In genomic region chr12:116048766-116049165, GRCm38 (mm10) we compare ENCODE assay signal across 9 mouse cellular contexts. TPM values are rescaled to one million over a fixed set of nuclear protein-coding genes. Genes with fewer than 3 reads are reported as not detected.
A peak's percentile ranks its signal among the peaks of the same experiment; 100 is the strongest.
DNase-seq lines count a peak whose midpoint lies in the region; ATAC-seq and TF ChIP-seq lines count a peak whose summit lies in the region.
"Had no signal": no experiment of that assay in that cellular context is flagged by ENCODE, and none has a peak within 500 bp of the region (broad histone marks: within the 10 kb centered on the region; RNA-seq: fewer than 3 reads in every experiment).

No protein-coding gene starts in this region.

- 59% methylated on average over 7 of the region's 7 CpGs for WGBS in heart, embryonic 15.5 days
- WGBS in hindbrain, embryonic 12.5 days = 62% methylated on average over 7 of the region's 7 CpGs
- 68% methylated on average over 7 of the region's 7 CpGs for WGBS in midbrain, embryonic 13.5 days

- H3K9ac ChIP-seq in heart, embryonic 15.5 days = no peak overlapping the region
- H3K9ac ChIP-seq in MEL (ENCODE audit: control insufficient read depth, low read depth, low read length, poor library complexity, severe bottlenecking) = peak overlapping the region; percentile 83; the same call in 1 of the 2 replicates
- peak overlapping the region; percentile 73 for H3K9ac ChIP-seq in hindbrain, embryonic 12.5 days
- peak overlapping the region; percentile 86 for H3K9ac ChIP-seq in midbrain, embryonic 13.5 days (replicated peaks)

- DNase-seq in heart, postnatal 25 days (ENCODE audit: low spot score) = no peak
- DNase-seq in MEL (ENCODE audit: low read depth, low spot score) = no peak
- no peak for DNase-seq in ovary, postnatal 10 days (ENCODE audit: low spot score)
- DNase-seq in left cerebral cortex, postnatal 25 days (ENCODE audit: low spot score in 2 of 2) = no peak
- DNase-seq in cerebellum, adult 9-11 months = no peak
- DNase-seq: left cerebral cortex, postnatal 4 days had no signal

- no peaks in the 10 kb centered on the region for H3K27me3 ChIP-seq in heart, embryonic 15.5 days
- H3K27me3 ChIP-seq in MEL (ENCODE audit: control insufficient read depth in 1 of 2, insufficient read depth in 2 of 2, low read length in 2 of 2) = no peaks in the 10 kb centered on the region
- H3K27me3 ChIP-seq in hindbrain, embryonic 12.5 days = no peaks in the 10 kb centered on the region
- H3K27me3 ChIP-seq in midbrain, embryonic 13.5 days = no peaks in the 10 kb centered on the region

- no peak for ATAC-seq in heart, embryonic 15.5 days (replicated peaks; ENCODE audit: insufficient number of reproducible peaks, insufficient read depth, low FRiP score, low read depth)
- ATAC-seq in hindbrain, embryonic 12.5 days (ENCODE audit: low FRiP score) = no peak
- no peak for ATAC-seq in midbrain, embryonic 13.5 days

- peak overlapping the region; percentile 64 for H3K4me2 ChIP-seq in heart, embryonic 15.5 days
- H3K4me2 ChIP-seq in hindbrain, embryonic 12.5 days (replicated peaks) = peak overlapping the region; percentile 57
- H3K4me2 ChIP-seq in midbrain, embryonic 13.5 days (replicated peaks) = peak overlapping the region; percentile 84

- H3K4me3 ChIP-seq in heart, embryonic 15.5 days = peak overlapping the region; percentile 93
- peak overlapping the region; percentile 67 to 75 for H3K4me3 ChIP-seq in MEL (ENCODE audit: control insufficient read depth in 1 of 2, insufficient read depth in 1 of 2, low read depth in 2 of 2, low read length in 2 of 2)
- peak overlapping the region; percentile 68 for H3K4me3 ChIP-seq in hindbrain, embryonic 12.5 days
- H3K4me3 ChIP-seq in midbrain, embryonic 13.5 days (replicated peaks) = peak overlapping the region; percentile 65

- peaks cover 13% of the 10 kb centered on the region for H3K4me1 ChIP-seq in heart, embryonic 15.5 days (replicated peaks)
- H3K4me1 ChIP-seq in MEL (ENCODE audit: control insufficient read depth in 1 of 2, insufficient read depth in 2 of 2, low read length in 2 of 2) = peaks cover 8 to 11% of the 10 kb centered on the region in 2 experiments; a peak in 3 of 4 replicates
- peaks cover 15% of the 10 kb centered on the region for H3K4me1 ChIP-seq in hindbrain, embryonic 12.5 days
- H3K4me1 ChIP-seq in midbrain, embryonic 13.5 days (replicated peaks) = peaks cover 22% of the 10 kb centered on the region

- TF ChIP-seq POLR2A in MEL (IDR thresholded peaks at IDR 0.05; ENCODE audit: control insufficient read depth in 1 of 2, insufficient read depth in 1 of 2, low read depth in 1 of 2, low read length in 2 of 2, poor library complexity in 1 of 2) = no peak

- no peak for TF ChIP-seq EP300 in MEL (IDR thresholded peaks at IDR 0.05; ENCODE audit: low read depth in 1 of 2, low read length in 2 of 2)

- peaks cover 34% of the 10 kb centered on the region for H3K79me2 ChIP-seq in MEL (ENCODE audit: control insufficient read depth, insufficient read depth, low read length, poor library complexity)

- no peaks in the 10 kb centered on the region for H3K9me3 ChIP-seq in heart, embryonic 15.5 days (replicated peaks)
- H3K9me3 ChIP-seq in MEL (replicated peaks; ENCODE audit: insufficient read depth, low read length) = no peaks in the 10 kb centered on the region
- no peaks in the 10 kb centered on the region; the same call in 1 of the 2 replicates for H3K9me3 ChIP-seq in hindbrain, embryonic 12.5 days (replicated peaks)
- H3K9me3 ChIP-seq in midbrain, embryonic 13.5 days = no peaks in the 10 kb centered on the region

- no peaks in the 10 kb centered on the region for H3K36me3 ChIP-seq in heart, embryonic 15.5 days
- peaks cover 2 to 12% of the 10 kb centered on the region in 2 experiments; a peak in 3 of 4 replicates for H3K36me3 ChIP-seq in MEL (ENCODE audit: control insufficient read depth in 1 of 2, insufficient read depth in 2 of 2, low read length in 2 of 2)
- peaks cover 26% of the 10 kb centered on the region for H3K36me3 ChIP-seq in hindbrain, embryonic 12.5 days
- H3K36me3 ChIP-seq in midbrain, embryonic 13.5 days = peaks cover 40% of the 10 kb centered on the region

- TF ChIP-seq CTCF in MEL (IDR thresholded peaks at IDR 0.05 in 2 of 3, conservative IDR thresholded peaks at IDR 0.05 in 1 of 3; ENCODE audit: control insufficient read depth in 1 of 3, insufficient read depth in 1 of 3, low read depth in 2 of 3, low read length in 3 of 3, poor library complexity in 1 of 3, severe bottlenecking in 1 of 3) = no peak

- H3K27ac ChIP-seq in heart, embryonic 15.5 days = no peak overlapping the region
- H3K27ac ChIP-seq in MEL (ENCODE audit: control insufficient read depth, low read depth, low read length) = no peak overlapping the region
- H3K27ac ChIP-seq in hindbrain, embryonic 12.5 days = no peak overlapping the region
- H3K27ac ChIP-seq in midbrain, embryonic 13.5 days = no peak overlapping the region

- no peak for TF ChIP-seq RAD21 in MEL (IDR thresholded peaks at IDR 0.05; ENCODE audit: low read depth, low read length)

- intact Hi-C loops in heart, postnatal 25 days (cut with DNase I) = loop anchor here (10.0 kb wide), 1 partner anchor 216 kb away; the partner anchor contains the start of gene Wdr60
- intact Hi-C loops in left cerebral cortex, postnatal 25 days (cut with DNase I) = no loop called here

TF ChIP-seq in MEL, 35 proteins besides CTCF, POLR2A, EP300 and RAD21:
- TF ChIP-seq ZNF384 (IDR thresholded peaks at IDR 0.05; ENCODE audit: low read depth, low read length) = no peak
- no peak for TF ChIP-seq RCOR1 (IDR thresholded peaks at IDR 0.05; ENCODE audit: low read depth, low read length)
- TF ChIP-seq JUND (IDR thresholded peaks at IDR 0.05; ENCODE audit: low read depth, low read length) = no peak
- no peak for TF ChIP-seq TCF12 (IDR thresholded peaks at IDR 0.05; ENCODE audit: low read depth, low read length)
- no peak for TF ChIP-seq CHD2 (IDR thresholded peaks at IDR 0.05; ENCODE audit: low read length)
- TF ChIP-seq GATA1 (IDR thresholded peaks at IDR 0.05; ENCODE audit: low read depth, low read length) = no peak
- TF ChIP-seq GABPA (IDR thresholded peaks at IDR 0.05; ENCODE audit: low read depth, low read length) = no peak
- TF ChIP-seq POLR2AphosphoS2 (IDR thresholded peaks at IDR 0.05; ENCODE audit: low read length) = no peak
- no peak for TF ChIP-seq NELFE (IDR thresholded peaks at IDR 0.05; ENCODE audit: low read depth, low read length)
- no peak for TF ChIP-seq MAFK (IDR thresholded peaks at IDR 0.05; ENCODE audit: borderline replicate concordance, low read depth, low read length)
- no peak for TF ChIP-seq MAZ (IDR thresholded peaks at IDR 0.05; ENCODE audit: low read depth, low read length)
- no peak for TF ChIP-seq BHLHE40 (IDR thresholded peaks at IDR 0.05; ENCODE audit: borderline replicate concordance, low read depth, low read length)
- TF ChIP-seq TAL1 (IDR thresholded peaks at IDR 0.05; ENCODE audit: low read length) = no peak
- TF ChIP-seq MEF2A (IDR thresholded peaks at IDR 0.05; ENCODE audit: extremely low read depth, insufficient replicate concordance, low read depth, low read length, poor library complexity, severe bottlenecking) = no peak
- TF ChIP-seq HCFC1 (IDR thresholded peaks at IDR 0.05; ENCODE audit: low read depth, low read length) = no peak

RNA-seq across cellular contexts. Expression of gene Zfp386, which starts 1.2 kb away (rescaled TPM):
- 25.5 and 30.4 TPM in 2 replicates for polyA plus RNA-seq in heart, embryonic 15.5 days (2015; fragmentation: Nextera tagmentation; extraction: Ambion mirVana)
- 10 to 100 TPM; 27.8 to 28.5 TPM for total RNA-seq in heart, postnatal 25 days (2021)
- 35.6 and 37.1 TPM in 2 replicates for total RNA-seq in MEL (2012; rRNA removed)
- 10 to 100 TPM in 1 of 2 experiments, not detected in 1; 28.8 TPM for polyA plus RNA-seq in MEL (2012; ENCODE audit: insufficient read depth in 1 of 2, insufficient read length in 2 of 2, low read depth in 1 of 2, low replicate concordance in 2 of 2, missing spikeins in 1 of 2)
- 59.4 and 61.8 TPM in 2 replicates for polyA plus RNA-seq in hindbrain, embryonic 12.5 days (2016; fragmentation: Nextera tagmentation; extraction: Ambion mirVana)
- 66.5 and 71.3 TPM in 2 replicates for polyA plus RNA-seq in midbrain, embryonic 13.5 days (2015; fragmentation: Nextera tagmentation; extraction: Ambion mirVana)
- total RNA-seq in left cerebral cortex, postnatal 25 days (2021) = 10 to 100 TPM; 30.6 to 34.9 TPM

RNA-seq across cellular contexts. Expression of gene Vipr2, which starts 28.8 kb away (rescaled TPM):
- 0.40 and 0.82 TPM in 2 replicates for polyA plus RNA-seq in heart, embryonic 15.5 days (2015; fragmentation: Nextera tagmentation; extraction: Ambion mirVana)
- total RNA-seq in heart, postnatal 25 days (2021) = 1 to 10 TPM; 1.3 to 2.6 TPM
- total RNA-seq in MEL (2012; rRNA removed) = not detected in 2 replicates
- polyA plus RNA-seq in MEL (2012; ENCODE audit: insufficient read depth in 1 of 2, insufficient read length in 2 of 2, low read depth in 1 of 2, low replicate concordance in 2 of 2, missing spikeins in 1 of 2) = not detected
- 1.1 and 1.8 TPM in 2 replicates for polyA plus RNA-seq in hindbrain, embryonic 12.5 days (2016; fragmentation: Nextera tagmentation; extraction: Ambion mirVana)
- 0.89 and 1.3 TPM in 2 replicates for polyA plus RNA-seq in midbrain, embryonic 13.5 days (2015; fragmentation: Nextera tagmentation; extraction: Ambion mirVana)
- under 1 TPM; 0.71 to 0.80 TPM for total RNA-seq in left cerebral cortex, postnatal 25 days (2021)
